Mouse (Mus musculus) liver, adult 2 months (tissue): ENCODE data around the gene Sdc3.

Source experiments
- CTCF ChIP-seq: fragments of 200-500 bp; IDR thresholded peaks from 2 replicates; pipeline ENCODE4 v1.5.1; 2011; ENCODE audit warnings: low read depth, low read length, control low read depth
- POLR2A ChIP-seq: fragments of 200-500 bp; IDR thresholded peaks from 2 replicates; pipeline ENCODE4 v1.6.1; 2011; ENCODE audit warnings: low read length, control low read depth; ENCODE audit not compliant: insufficient read depth; ENCODE audit errors: extremely low read depth

GRCm38 (mm10) chr4:130841107-130841840 lies 48.9 kb downstream of the Sdc3 start:
- TF ChIP-seq POLR2A (no peak), CTCF (no peak)
